Mouse (Mus musculus): ENCODE measurements at regions not wholly inside any gene's neighbourhood (a gene's known extent, or its start where the extent isn't known, plus 50 kb on each side); places are given as distances from the start of the nearest gene placed in this dataset.
A peak's percentile ranks its signal among the peaks of the same experiment; 100 is the strongest.

DNA sequence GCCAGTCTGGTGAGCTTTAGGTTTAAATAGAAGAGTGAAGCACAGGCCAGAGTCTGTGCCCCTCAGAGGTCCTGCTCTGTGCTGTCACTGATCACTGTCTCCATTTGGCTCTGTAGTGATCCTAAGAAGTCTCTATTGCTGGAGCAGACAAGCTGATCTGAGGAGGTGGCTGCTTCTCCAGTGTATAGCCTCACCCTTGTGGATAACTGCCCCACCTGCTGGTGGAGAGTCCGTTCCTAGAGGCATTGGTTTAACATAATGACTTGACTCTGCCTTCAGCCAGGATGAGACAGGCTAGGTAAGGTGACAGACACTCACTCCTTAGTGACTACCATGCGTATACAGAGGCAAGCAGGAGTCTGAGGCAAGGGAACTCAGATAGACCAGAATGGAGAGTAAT, 136.5 kb upstream of the Foxn2 start:
- peak; percentile 71 for DNase-seq (ENCODE audit: low read depth, low spot score)

DNA sequence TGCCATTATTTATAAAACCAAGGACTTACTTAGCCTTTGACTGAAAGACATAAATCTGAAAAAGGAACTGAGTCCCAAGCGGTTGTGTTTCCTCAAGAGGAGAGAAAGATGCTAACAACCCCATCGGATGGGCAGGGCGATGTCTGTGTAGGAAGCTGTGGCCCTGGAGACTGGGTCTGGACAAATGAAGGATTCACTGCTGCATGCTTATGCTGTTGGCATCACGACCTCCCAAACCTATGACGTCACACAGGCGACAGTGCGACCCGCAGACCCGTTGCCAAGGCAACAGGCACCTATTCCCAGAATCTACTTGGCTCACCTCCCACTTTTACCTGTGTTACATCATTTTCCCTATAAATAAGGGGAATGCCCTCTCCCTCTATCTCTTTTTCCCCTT, 135.3 kb upstream of the Foxn2 start:
- DNase-seq (ENCODE audit: low read depth, low spot score) = no peak

DNA sequence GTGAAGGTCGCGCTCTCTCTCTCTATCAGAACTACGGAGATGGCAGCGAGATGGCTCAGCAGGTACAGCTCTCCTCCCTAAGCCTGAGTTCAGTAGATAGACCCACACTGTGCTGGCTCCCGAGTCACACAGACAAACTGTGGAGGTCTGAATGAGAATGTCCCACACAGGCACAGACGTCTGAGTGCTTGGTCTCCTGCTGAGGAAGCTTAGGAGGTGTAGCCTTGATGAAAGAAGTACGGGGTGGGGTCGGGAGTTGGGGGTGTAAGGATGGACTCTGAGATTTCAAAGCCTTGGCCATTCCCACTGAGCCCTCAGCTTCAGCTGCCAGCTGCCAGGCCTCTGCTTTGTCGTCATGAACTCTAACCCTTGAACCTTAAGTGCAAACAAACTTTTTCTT, 134.2 kb upstream of the Foxn2 start:
- DNase-seq (ENCODE audit: low read depth, low spot score) = peak; percentile 77

DNA sequence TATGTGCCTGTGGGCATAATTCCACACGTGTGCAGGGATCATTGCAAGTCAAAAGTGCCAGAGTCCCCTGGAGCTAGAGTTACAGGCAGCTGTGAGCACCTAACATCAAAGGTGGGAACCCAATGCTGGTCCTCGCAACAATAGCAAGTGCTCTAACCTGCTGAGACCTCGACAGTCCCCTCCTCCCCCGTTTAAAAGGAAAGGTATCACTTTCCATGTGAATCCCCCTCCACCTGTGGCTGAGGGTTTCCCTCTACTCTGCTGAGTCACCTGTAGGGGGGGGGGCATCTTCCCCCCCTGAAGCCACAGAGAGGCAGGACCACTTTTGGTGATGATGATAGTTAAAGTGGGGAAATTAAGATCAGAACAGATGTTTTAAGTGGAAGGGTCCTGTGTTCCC, 133.4 kb upstream of the Foxn2 start:
- no peak for DNase-seq (ENCODE audit: low read depth, low spot score)

DNA sequence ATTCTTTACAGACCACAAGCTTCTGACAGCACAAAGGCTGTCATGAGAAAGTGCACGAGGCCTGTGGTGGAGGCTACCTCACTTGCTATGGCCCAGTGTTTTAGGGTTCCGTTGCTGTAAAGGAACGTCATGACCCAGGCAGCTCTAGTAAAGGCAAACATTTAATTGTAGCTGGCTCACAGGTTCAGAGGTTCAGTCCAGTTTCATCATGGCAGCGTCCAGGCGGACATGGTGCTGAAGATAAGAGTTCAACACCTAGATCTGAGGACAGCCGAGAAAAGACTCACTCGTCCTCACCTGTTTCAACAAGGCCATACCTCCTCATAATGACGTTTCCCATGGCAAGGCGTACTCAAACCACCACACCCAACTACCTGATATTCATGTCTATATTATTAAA, 132.7 kb upstream of the Foxn2 start:
- no peak for DNase-seq (ENCODE audit: low read depth, low spot score)

DNA sequence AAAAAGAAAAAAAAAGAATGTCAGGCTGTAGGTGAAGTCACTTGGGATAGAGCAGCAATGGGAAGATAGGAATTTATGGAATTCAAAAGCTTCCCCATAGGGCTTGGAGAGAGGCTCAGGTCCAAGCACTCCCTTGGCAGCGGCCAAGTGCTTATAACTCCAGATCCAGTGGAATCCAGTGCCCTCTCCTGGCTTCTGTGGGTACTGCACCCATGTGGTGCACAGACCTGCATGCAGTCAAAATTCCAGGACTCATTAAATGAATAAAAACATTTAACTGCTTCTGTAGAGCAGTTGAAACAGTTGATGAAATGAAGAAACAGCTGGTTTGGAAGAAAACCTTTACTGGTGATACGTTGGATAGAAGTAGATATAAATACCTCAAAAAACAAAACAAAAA, 127.6 kb upstream of the Foxn2 start:
- peak; percentile 78 for DNase-seq (ENCODE audit: low read depth, low spot score)

DNA sequence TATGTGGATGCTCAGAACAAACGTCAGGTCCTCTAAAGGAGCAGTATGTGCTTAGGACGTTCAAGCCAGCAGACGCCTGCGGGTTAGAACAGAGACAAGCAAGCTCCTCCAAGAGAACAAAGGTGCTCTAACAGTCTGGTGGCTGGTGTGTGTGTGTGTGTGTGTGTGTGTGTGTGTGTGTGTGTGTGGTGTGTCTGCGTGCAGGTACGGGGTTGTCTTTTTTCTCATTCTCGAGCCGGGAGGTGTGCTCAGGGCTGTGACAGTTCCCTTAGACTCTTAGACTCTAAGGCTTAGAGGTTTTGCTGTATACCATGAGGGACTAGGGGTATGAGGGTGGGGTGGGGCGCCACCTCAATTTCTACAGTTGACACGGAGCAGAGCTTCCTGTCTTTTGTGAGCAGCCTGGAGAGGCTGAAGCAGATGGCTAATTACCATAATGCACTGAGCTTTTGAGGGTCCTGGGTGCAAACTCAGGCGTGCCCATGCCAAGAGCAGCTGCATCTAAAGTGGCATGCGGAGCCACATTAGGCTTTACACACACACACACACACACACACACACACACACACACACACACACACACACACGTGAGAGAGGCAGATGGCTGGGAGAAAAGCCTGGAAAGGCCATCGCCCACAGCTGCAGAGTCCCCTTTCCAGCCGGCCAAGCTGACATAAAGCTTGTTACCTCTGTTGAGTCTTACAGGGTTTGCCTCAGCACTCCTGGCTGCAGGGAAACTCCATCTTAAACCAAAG, 124.1 kb upstream of the Foxn2 start:
- no peak for DNase-seq (ENCODE audit: low read depth, low spot score)

DNA sequence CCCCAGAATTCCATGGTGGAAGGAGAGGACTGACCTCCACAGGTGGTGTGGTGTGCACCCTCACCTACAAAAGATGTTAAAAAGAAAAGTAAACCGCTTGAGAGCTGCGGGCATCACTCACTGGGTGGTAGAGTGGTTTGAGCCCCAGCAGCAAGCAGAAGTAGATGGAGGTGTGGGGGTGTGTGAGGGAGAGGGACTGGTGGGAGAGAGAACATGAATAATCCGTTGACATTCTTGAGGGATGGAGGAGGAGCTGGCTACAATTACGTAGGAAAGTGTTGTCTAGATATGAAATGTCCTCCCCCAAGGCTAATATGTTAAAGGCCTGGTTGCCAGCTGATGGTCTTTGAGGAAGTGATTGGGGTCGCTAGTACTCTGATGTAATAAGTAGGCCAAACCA, 123.2 kb upstream of the Foxn2 start:
- DNase-seq (ENCODE audit: low read depth, low spot score) = no peak

DNA sequence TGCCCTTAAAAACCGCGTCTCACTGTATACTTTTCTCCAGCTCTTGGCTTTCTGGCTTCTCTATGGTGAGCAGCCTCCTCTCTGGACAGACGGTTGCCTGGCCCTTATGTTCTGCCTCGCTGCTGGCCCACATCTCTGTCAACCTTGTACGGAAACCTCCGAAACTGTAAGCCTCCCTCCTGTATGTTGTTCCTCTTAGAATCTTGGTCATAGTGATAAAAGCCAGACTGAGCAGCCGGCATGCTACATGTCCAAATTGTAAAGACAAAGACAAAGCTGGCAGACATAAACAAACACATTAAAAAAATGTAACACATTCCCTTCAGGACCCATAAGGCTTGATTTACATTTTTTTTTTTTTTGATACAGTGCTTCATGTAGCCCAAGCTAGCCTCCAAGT, 122.7 kb upstream of the Foxn2 start:
- DNase-seq (ENCODE audit: low read depth, low spot score) = no peak

DNA sequence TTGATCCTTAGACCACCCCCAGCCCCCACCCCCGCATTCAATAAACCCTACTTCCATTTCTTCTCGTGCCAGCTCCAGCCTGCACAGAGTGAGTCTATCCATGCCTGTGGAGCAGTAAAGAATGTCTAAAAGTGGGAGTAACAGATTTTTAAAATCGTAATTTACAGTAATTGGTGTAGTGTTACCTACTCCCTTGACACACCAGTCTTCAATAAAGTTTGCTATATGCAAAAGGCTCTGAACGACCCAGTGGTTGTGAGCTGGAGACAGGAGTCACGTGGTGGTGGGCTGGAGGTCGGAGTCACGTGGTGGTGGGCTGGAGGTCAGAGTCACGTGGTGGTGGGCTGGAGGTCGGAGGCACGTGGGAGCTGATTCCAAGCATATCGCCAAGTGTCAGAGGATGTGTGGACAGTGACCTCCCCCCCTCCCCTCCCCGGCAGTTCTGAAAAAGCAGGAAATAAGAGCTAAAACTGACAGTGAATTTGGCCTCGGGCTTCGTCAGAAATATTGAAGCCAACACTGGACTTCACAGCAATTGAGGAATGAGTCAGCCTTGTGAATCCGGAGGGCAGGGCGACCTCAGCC, 122.2 kb upstream of the Foxn2 start:
- no peak for DNase-seq (ENCODE audit: low read depth, low spot score)

DNA sequence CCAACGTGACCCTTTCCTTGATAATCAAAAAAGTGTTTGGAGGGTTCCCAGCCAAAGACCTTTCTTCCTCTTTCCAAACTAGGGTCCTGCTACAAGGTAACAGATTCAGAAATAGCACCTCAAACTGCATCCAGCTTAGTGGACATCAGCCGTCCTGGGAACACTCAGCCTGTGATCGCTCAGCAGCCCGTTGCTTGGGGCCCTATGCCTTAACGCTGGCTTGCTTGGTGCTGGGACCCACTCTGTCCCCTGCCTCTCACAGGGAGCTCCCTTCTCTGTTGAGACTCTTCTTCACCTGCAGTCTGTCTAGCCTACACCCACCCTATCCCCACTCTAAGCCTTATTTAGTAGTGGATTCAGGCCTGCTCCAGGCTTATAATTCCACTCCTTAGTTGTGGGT, 121.6 kb upstream of the Foxn2 start:
- no peak for DNase-seq (ENCODE audit: low read depth, low spot score)

DNA sequence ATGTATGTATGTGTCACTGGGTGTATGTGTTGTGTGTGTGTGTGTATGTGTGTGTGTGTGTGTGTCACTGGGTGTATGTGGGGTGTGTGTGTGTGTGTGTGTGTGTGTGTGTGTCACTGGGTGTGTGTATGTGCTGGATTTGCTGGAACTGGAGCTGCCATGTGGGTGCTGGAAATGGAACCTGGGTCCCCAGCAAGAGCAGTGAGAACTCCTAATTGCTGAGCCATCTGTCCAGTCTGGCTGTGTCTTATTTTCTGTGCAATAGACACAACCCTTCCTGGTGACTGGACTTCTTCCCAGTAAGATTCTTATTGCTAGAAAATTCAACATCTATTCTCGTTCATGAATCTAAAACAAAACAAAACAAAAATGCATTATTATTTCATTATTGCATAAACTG, 119.8 kb upstream of the Foxn2 start:
- no peak for DNase-seq (ENCODE audit: low read depth, low spot score)

DNA sequence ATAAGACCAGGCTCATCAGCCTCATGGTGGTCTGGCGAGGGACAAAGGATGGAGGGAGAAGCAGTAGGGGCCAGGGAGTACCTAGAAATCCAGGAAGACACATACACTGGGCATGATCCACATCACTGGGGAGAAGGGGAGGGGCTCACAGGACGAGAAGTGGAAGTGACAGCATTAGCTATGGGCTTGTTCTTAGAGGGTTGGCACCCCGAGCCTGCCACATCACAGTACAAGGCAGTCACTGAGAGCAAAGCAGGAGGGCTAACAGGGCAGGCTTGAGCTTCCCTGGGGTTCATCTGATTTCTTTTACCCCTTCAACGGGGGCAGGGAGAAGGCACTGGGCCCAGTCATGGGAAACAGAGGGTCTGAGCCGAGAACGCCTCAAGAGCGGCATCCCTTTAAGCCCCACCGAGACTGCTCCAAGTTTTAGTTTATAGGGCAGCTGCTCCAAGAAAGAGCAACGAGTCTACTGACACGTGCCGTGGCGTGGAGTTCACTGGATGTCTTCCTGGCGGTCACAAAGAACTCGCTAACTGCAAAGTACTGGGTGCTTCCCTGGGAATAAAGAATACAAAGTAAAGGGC, 115.1 kb upstream of the Foxn2 start:
- DNase-seq (ENCODE audit: low read depth, low spot score) = no peak

DNA sequence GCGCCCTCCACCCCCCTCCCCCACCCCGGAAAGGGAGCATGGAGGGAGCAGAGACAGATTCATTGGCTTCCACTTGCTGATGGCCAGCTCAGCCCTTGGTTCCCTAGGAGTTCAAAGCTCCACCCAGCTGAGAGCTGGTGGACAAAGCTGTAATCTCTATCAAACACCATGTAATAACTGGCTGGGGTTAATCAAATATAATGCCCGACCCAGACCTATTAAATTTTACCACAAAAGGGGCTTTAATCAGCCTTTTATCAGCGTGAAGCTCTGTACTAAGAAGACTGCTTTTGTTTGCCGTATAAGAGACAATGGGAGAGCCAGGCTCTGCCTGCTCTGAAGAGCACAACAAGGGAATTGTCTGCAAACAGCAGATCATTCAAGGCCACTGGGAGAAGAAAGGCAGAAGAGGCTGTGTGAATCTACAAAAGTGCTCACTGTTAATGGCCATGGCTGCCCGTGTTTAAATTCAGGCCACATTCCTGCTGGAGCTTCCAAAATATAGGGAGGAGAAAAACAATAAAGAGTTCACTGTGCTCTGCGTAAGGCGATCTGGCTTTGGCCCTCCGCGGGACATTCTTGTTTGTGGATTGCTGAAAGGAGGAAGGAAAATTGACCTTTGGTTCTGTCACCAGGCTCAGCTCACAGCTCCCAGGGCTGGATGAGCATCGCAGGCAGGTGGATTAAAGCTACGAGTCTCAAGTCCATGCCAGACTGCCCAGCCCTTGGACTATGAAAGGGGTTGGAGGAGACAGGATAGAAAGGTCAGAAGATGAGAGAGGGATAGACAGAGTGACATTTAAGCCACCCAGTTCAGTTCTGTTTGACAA, 114.4 kb upstream of the Foxn2 start:
- peak; percentile 65 for DNase-seq (ENCODE audit: low read depth, low spot score)

DNA sequence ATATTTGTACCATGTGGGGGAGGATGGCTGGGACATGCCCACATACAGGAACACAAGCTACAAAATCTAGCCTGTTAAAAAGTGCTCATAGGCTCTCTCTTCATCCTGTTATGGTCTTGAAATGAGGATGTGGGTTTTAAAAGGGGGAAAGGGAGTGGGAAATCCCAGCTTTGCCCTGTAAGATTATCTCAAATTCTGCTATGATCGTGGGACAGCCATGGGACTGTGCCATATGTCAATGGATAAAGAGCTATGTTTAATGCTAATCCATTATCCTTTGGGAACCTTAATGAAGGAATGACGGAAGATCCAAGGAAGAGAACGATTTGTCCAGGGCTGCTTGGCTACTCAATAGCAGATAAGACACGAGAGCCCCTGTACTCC, 113.8 kb upstream of the Foxn2 start:
- DNase-seq (ENCODE audit: low read depth, low spot score) = no peak

DNA sequence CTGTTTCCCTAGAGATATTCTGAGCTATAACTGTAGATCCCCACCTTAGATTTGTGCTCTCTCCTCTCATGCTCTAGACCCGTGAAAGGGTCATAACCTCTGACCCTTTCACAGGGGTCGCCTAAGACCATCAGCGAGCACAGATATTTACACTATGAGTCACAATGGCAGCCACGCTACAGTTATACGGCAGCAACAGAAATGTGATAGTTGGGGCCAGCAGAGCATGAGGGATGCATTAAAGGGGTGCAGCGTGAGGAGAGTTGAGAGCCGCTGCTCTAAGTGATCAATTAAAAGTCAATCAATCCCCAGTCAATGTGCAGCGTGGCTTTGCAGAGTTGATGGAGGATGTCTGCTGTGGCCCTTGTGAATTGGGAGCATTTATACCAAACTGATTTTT, 112.7 kb upstream of the Foxn2 start:
- DNase-seq (ENCODE audit: low read depth, low spot score) = no peak

DNA sequence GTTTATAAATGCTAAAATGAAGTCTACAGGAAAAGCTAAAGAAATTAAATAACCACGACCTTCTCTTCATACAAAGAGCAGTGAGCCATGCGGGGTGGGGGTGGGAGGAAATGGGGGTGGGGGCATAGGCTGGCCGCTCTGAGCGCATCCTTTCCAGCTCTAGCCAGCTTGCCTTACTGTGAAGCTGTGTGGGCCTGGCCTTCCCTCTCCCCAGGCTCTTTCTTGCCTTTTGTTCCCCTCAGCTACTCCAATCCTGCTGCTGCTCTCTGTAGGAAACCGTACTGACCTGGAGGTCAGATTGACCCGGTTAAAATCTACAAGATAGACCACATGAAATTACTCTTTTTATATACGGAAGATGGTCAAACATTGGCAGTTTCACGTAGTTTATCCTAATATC, 111.7 kb upstream of the Foxn2 start:
- DNase-seq (ENCODE audit: low read depth, low spot score) = peak; percentile 81

DNA sequence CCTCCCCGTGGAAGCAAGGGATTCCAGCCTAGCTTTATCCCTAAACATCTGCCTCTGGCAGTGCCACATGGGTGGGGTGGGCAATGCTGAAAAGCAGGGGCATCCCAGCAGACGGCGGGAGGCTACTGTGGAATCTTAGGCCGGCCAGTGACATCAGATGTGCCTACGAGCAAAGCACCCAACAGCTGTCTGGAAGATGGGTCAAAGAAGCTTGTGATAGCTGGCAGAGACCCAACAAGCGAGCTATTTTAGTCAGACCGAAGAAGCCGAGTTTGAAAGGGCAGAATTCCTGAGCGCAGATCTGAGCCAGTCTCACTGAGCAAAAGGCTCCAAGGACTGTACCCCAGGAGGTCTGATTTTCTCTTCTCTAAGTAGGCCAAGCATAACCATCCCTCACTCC, 110.8 kb upstream of the Foxn2 start:
- no peak for DNase-seq (ENCODE audit: low read depth, low spot score)

DNA sequence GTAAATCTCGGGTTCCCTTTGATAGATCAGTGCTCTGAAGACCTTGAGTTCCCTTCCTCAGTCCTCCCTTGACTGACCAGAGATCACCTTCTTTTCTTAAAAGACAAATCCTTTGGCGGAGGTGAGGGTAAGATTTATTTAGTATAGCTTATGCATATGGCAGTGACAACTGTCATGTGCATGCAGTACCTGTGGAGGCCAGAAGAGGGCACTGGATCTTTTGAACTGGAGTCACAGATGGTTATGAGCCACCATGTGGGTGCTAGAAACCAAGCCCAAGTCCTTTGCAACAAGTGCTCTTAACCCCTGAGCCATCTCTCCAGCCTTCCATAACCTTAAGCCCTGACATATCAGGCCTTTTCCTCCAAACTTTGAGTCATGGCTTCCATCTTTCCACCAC, 110.4 kb upstream of the Foxn2 start:
- peak; percentile 64 for DNase-seq (ENCODE audit: low read depth, low spot score)

DNA sequence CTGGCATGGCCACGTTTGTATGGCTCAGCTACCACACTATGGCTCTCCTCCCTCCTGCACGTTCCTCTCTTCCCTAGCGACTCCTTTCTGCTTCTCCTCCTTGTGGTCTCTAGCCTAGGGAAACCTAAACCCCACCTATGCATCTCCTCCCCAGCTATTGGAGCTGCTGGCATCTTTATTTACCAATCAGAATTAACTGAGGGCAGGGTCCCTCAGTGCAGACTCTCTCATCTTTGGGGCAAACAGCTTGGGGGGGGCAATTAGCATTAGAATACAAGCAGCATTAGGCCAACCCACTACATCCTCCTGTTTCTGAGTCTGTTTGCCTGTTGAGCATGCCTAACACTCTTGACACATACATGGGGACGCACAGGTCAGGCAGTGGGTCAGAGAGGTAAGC, 106.7 kb upstream of the Foxn2 start:
- peak; percentile 80 for DNase-seq (ENCODE audit: low read depth, low spot score)

DNA sequence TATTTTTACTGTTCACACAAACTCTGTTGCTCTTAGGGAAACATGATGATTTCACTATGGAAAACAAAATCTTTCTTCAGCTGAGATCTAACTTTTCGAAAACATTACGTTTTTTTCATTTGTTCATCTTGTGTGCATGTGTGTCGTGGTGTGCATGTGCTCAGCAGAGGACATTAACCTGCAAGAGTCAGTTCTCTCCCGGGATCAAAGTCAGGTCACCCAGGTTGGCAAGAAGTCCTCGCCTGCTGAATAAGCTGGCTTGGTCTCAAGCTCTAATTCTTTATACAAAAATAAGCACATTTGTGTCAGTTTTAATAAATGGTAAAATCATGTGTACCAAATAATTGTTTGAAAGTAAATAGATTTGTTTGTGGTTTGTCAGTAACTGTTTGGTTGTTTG, 105.2 kb upstream of the Foxn2 start:
- no peak for DNase-seq (ENCODE audit: low read depth, low spot score)

DNA sequence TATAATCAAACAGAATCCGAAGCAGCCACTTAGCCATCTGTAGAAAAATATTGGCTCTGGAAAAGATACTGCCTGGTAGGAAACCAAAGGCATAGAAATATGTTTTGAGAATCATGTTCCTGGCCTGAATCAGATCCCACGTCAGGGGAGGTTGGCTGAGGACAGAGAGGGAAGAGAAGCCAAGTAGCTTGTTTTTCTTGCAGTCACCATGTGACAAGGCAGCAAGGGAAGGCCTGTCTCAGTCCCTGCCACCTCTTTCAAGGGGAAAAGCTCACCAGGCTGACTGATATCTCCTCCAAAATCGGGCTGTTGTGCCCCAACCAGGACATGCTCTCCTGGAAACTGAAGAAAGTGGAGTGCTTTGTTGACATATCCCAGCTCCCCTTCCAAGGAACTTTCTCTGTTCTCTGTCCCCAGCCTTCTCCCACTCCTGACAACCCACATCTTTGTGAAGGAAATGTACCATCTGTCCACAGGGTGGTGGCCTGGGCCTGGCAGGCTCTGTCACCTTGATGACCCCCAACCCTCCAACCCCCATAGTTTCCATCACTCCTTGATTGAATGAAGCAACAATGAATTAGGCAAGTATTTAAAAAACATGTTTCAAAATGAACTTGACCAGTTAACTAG, 104.3 kb upstream of the Foxn2 start:
- DNase-seq (ENCODE audit: low read depth, low spot score) = no peak

Data from ES-CJ7 (cell line).